Mouse (Mus musculus): ENCODE measurements around the gene Baiap2l1.
A peak's percentile ranks its signal among the peaks of the same experiment; 100 is the strongest.
"Not testable (repeated sequence)": the region's sequence is repeated elsewhere in the genome, so short reads cannot be mapped to it uniquely, and the experiment has no call there.

The Baiap2l1 gene

GRCm38 (mm10) chr5:144344592-144344991 lies 13.3 kb downstream of the Baiap2l1 start:
- no peak for DNase-seq (ENCODE audit: low spot score)

DNA sequence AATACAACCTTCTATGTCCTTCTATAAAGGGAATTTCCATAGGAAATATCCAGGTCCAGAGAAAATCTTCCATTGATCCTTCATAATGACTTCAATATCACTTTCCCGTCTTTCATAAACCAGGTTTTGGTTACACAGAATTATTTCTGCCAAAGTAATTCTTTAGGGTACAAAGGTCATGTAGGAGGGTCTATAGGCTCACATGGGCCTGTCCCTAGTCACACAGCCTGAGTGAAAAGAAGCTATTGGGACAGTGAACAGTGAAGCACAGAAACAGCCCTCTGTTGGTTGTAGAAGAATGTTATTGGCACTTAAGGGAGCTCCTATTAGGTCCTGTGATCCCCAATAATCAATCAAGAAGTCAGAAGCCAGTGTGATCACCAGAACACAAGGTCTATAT lies 16.8 kb downstream of the Baiap2l1 start:
- DNase-seq (ENCODE audit: low spot score) = no peak

DNA sequence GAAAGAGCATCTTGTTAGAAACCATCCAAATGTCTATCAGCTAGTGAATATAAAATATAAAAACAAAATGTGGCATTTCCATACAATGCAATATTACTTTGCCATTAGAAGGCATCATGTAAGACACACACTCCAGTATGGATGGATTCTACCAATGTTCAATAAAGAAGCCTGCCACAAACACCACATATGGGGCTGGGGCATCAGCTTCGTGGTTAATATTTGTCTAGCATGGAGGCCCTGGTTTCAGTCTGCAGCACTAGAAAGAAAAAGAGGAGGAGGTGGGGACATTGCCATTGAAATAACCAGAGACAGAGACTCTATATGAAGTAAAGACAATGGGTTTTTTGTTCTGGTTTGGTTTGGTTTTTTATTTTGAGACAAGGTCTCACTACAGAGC lies 19.1 kb downstream of the Baiap2l1 start:
- DNase-seq (ENCODE audit: low spot score) = no peak

- DNase-seq (ENCODE audit: low spot score) = not testable (repeated sequence)
These were observed 22.6 kb downstream of the Baiap2l1 start for GRCm38 (mm10) chr5:144335357-144335756.

- no peak for DNase-seq (ENCODE audit: low spot score)
These were observed 23.9 kb downstream of the Baiap2l1 start for GRCm38 (mm10) chr5:144334010-144334409.

GRCm38 (mm10) chr5:144322717-144323116 lies 35.2 kb downstream of the Baiap2l1 start:
- no peak for DNase-seq (ENCODE audit: low spot score)

- DNase-seq (ENCODE audit: low spot score) = peak; percentile 28
These were observed 36.2 kb downstream of the Baiap2l1 start for GRCm38 (mm10) chr5:144321681-144322080.

GRCm38 (mm10) chr5:144318286-144318685 lies 39.6 kb downstream of the Baiap2l1 start:
- no peak for DNase-seq (ENCODE audit: low spot score)

DNA sequence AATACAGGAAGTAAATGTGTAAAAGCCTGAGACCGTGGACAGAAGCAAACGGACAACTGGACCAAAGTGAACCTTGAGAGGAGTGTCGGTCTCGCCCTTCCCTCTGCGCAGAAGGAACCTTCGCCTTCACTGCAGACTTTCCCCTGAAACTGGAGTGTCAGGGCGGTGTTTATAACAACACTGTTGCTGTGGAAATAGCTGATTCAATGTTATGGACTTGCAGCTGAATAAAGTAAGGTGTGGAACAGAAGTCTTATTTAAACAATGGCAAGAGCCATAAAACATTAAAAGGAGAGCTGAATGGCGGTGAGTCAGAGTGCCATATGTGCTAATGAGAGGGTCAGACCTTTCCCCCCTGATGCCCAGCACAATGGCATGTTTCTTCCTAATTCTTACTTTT lies 40.5 kb downstream of the Baiap2l1 start:
- DNase-seq (ENCODE audit: low spot score) = no peak

DNA sequence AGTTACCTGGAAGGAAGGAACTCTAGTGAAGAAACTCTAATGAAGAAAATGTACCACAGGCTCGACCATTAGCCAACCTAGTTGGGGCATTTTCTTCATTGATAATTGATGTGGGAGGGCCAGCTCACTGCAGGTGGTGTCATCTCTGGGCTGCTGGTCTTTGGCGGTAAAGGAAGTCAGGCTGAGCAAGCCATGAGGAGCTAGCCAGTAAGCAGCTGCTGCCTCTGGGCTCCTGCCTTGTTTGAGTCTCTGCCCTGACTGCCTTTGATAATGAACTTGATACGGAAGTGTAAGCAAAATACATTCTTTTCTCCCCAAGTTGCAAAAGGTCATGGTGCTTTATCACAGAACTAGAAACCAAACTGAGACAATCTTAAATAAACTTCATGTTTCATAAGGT lies 41.5 kb downstream of the Baiap2l1 start:
- DNase-seq (ENCODE audit: low spot score) = no peak

DNA sequence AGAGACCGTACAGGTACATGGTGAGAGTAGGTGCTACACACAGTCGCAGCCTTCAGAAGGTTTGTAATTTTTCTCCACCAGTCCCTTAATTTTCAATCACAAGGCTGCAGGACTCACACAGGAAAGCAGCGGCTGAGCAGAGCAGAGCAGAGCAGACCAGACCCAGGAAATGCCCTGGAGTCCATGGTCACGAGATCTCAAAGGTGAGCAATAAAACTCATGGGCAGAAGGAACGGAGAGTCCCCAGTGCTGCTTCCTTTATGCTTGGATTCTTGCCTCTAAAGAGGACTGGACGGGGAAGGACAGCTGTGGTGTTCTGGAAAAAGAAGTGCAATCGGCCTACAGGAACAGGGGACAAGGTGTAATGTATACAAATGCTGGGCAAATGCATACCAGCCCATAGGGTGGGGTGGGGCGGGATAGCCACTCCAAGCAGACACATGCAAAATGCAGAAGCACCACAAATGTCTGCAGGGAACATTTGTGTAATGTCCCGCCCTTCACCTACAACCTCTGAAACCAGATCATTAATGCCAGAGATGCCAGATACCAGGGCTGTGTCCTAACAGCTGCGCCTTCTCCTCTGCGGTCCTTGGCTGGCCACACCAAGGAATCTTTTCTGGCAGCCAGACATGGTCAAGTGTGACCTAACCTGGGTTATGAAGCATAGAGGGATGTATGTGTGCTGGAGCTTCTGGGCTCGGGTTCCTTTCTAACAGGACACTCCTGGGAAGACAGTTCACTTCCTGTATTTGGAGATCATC lies 43.0 kb downstream of the Baiap2l1 start:
- DNase-seq (ENCODE audit: low spot score) = no peak

DNA sequence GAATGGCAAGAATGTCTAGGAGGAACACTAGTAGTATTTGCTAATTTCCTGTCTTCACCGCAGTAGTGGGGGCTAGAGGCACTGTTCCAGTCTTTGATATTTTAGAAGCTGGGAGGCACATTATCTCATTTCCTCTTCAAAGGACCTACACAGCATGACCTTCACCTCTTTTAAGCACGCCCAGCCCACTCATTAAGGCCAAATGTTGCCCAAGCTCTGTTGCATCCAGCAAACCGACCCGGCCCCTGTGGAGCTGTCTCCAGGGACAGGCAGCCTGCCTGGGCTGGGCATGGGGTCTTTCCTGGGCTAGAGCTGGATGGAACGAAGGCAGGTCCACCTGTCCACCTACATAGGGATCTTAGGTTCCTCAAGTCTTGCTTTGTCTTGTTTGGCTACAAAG lies 44.6 kb downstream of the Baiap2l1 start:
- peak; percentile 75 for DNase-seq (ENCODE audit: low spot score)

GRCm38 (mm10) chr5:144312183-144312582 lies 45.7 kb downstream of the Baiap2l1 start:
- DNase-seq (ENCODE audit: low spot score) = no peak

DNA sequence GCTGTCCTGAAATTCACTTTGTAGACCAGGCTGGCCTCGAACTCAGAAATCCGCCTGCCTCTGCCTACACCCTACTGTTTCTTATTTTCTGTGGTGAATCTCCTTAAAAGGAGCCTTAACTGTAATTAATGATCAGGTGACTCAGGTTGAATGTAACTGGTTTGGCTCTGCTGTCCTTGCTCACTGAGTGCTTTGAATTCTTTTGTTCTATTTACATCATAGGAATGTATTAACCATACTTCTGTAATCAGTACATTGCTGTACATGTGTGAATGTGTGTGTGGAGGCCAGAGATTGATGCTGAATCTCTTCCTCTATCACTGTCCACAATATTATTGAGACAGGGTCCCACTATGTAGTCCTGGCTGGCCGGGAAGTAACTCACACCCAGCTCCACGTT lies 49.0 kb downstream of the Baiap2l1 start:
- DNase-seq (ENCODE audit: low spot score) = no peak

GRCm38 (mm10) chr5:144303071-144303470 lies 54.8 kb downstream of the Baiap2l1 start:
- DNase-seq (ENCODE audit: low spot score) = no peak

DNA sequence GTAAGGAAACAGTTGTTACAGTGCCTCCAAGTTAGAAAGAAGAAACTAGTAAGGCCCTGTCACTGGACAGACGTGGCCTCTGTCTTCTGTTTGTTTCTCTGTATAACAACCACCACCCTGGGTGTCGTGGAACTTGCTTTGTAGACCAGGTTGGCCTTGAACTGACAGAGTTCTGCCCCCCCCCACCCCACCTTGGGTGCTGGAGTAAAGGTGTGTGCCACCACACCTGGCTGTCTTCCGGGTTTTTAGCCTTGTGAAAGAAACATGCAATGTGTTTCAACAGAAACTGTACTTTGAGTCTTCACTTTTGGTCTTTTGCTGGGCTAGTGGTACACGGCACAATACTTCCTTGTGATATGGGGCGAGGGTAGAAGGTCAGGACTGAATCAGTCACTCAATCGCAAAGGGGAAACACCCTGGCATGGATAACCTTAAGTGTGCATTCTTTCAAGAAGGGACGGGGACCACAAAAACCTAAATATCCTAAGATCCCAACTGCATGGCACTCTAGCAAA lies 61.8 kb downstream of the Baiap2l1 start:
- DNase-seq (ENCODE audit: low spot score) = no peak

- no peak for DNase-seq (ENCODE audit: low spot score)
These were observed 62.6 kb downstream of the Baiap2l1 start for GRCm38 (mm10) chr5:144295357-144295756.

- no peak for DNase-seq (ENCODE audit: low spot score)
These were observed 63.0 kb downstream of the Baiap2l1 start for GRCm38 (mm10) chr5:144294908-144295307.

DNA sequence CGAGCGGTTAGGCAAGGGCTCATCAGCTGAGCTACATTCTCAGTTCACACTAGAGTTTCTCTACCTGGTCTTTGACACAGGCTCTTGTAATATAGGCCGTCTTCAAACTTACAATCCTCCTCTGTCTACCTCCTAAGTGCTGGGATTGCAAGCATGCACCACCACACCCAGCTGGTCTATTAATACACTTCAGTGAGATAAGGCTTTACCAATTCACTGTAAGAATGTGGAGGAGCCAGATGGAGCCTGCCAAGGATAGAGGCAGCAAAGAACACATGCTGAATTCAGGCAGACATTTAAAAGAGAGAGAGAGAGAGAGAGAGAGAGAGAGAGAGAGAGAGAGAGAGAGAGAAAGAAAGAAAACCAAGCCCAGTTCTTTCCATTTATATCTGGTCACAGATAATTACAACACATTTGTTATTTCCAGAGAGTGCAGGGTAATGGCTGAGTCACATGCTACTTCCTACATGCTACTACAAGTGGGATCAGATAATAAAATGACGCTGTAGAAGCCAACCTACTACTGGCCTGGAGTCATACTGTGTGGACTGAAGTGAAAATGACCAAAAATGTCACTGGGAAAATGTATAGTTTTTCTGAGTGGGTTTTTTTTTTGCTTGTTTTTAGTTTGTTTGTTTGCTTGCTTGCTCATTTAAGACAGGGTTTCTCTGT lies 68.0 kb downstream of the Baiap2l1 start:
- no peak for DNase-seq (ENCODE audit: low spot score)

DNA sequence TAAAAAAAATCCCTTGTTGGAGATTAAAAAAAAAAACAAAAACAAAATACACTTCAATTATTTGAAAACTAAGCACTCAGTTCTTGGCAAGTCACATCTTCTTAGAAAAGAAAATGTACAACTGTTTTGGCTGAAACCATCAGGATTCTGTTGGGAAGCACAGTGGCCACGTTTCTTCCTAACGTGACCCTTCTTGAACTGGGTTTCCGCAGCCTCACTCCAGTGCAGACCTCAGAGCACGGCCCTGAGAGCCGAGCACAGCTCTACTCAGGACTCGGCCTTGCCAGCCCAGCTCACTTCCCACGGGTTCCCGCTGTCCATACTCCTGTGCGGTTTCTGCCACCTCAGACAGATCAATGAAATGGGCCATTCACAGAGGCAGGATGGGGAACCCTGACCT lies 69.5 kb downstream of the Baiap2l1 start:
- no peak for DNase-seq (ENCODE audit: low spot score)

- no peak for DNase-seq (ENCODE audit: low spot score)
These were observed 70.6 kb downstream of the Baiap2l1 start for GRCm38 (mm10) chr5:144287267-144287820.

GRCm38 (mm10) chr5:144286591-144287266 lies 71.2 kb downstream of the Baiap2l1 start:
- DNase-seq (ENCODE audit: low spot score) = no peak

DNA sequence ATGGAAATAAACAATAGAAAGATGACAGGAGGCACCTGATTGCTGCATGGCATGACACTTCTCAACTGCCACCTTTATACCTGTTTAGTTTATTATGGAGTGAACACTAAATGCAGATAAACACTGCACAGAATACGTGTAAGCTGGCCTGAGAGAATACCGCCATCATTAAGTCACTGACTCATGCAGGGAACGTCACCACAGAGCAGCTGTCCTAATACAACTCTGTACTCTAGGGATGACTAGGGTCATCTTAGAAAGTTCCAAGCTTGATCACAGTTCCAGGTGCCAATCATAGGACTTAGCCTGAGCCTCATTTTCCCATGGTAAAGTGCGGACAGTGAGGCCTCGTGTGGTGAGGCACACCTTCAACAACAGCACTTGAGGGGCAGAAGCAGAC lies 73.3 kb downstream of the Baiap2l1 start:
- DNase-seq (ENCODE audit: low spot score) = no peak

Data from embryo, embryonic 10 days (tissue).